Mouse (Mus musculus): ENCODE measurements around the gene Shisal2b.

Gene Shisal2b

GRCm38 (mm10) chr13:104821908-104822307 is 41.8 kb downstream of the Shisal2b start:
- in situ Hi-C loops (cut with MboI; ENCODE audit: low pct_unique_long_range_greater_than_20kb in 1 of 2, low sequenced_read_pairs in 2 of 2, unreplicated experiment in 1 of 2) = loop anchor here (25.0 kb wide), 2 partner anchors 115 to 415 kb away; no protein-coding TSS in a partner anchor

GRCm38 (mm10) chr13:104821192-104821591 is 42.5 kb downstream of the Shisal2b start:
- in situ Hi-C loops (cut with MboI; ENCODE audit: low pct_unique_long_range_greater_than_20kb in 1 of 2, low sequenced_read_pairs in 2 of 2, unreplicated experiment in 1 of 2) = loop anchor here (25.0 kb wide), 2 partner anchors 116 to 416 kb away; no protein-coding TSS in a partner anchor

- in situ Hi-C loops (cut with MboI; ENCODE audit: low pct_unique_long_range_greater_than_20kb in 1 of 2, low sequenced_read_pairs in 2 of 2, unreplicated experiment in 1 of 2) = loop anchor here (5.0 to 25.0 kb wide), 3 partner anchors 105 to 420 kb away; no protein-coding TSS in a partner anchor
These were observed 46.0 kb downstream of the Shisal2b start for GRCm38 (mm10) chr13:104817696-104818095.

GRCm38 (mm10) chr13:104816635-104817571 is 46.8 kb downstream of the Shisal2b start, which contains the start of gene Cwc27:
TSS of gene Cwc27 (minus strand) at chr13:104817142.
- in situ Hi-C loops (cut with MboI; ENCODE audit: low pct_unique_long_range_greater_than_20kb in 1 of 2, low sequenced_read_pairs in 2 of 2, unreplicated experiment in 1 of 2) = loop anchor here (5.0 to 25.0 kb wide), 3 partner anchors 105 to 420 kb away; no protein-coding TSS in a partner anchor

- in situ Hi-C loops (cut with MboI; ENCODE audit: low pct_unique_long_range_greater_than_20kb in 1 of 2, low sequenced_read_pairs in 2 of 2, unreplicated experiment in 1 of 2) = loop anchor here (5.0 to 25.0 kb wide), 3 partner anchors 106 to 421 kb away; no protein-coding TSS in a partner anchor
These were observed 47.4 kb downstream of the Shisal2b start for GRCm38 (mm10) chr13:104816270-104816634.

- in situ Hi-C loops (cut with MboI; ENCODE audit: low pct_unique_long_range_greater_than_20kb in 1 of 2, low sequenced_read_pairs in 2 of 2, unreplicated experiment in 1 of 2) = loop anchor here (25.0 kb wide), 2 partner anchors 132 to 432 kb away; no protein-coding TSS in a partner anchor
These were observed 58.0 kb downstream of the Shisal2b start for GRCm38 (mm10) chr13:104805681-104806080.

GRCm38 (mm10) chr13:104799566-104800182 is 64.0 kb downstream of the Shisal2b start:
- in situ Hi-C loops (cut with MboI; ENCODE audit: low pct_unique_long_range_greater_than_20kb in 1 of 2, low sequenced_read_pairs in 2 of 2, unreplicated experiment in 1 of 2) = loop anchor here (25.0 kb wide), 2 partner anchors 138 to 438 kb away; no protein-coding TSS in a partner anchor

GRCm38 (mm10) chr13:104799067-104799466 is 64.6 kb downstream of the Shisal2b start:
- in situ Hi-C loops (cut with MboI; ENCODE audit: low pct_unique_long_range_greater_than_20kb in 1 of 2, low sequenced_read_pairs in 2 of 2, unreplicated experiment in 1 of 2) = no loop called here

Measured in mouse embryonic stem cell (cell line).